8 mouse cellular contexts compared by ENCODE assay signal in the genomic region with DNA sequence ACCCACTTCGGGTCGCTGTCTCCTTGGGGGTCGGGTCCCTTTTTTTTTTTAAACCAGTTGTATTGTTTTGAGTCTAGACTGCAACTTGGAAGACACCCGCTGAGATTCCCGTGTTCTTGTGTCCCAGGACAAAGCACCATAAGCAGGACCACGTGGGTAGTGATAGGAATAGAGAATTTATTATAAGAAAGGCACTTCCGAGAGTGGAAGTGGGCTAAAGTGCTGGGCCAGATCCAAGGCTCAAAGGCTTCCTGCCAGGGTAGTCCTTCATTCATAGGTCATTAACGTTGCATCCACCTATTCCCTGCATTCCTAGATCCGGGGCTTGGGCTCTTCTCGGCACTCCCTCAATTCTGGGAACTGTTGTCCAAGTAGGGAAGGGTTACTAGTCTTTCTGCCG. TPM values are rescaled to one million over a fixed set of nuclear protein-coding genes. Genes with fewer than 3 reads are reported as not detected.
DNase-seq lines count a peak whose midpoint lies in the region; ATAC-seq and TF ChIP-seq lines count a peak whose summit lies in the region.

No protein-coding gene starts in this region.

- H3K36me3 ChIP-seq in forebrain, postnatal 0 days (ENCODE audit: insufficient read depth): no peaks in the 10 kb centered on the region
- no peaks in the 10 kb centered on the region for H3K36me3 ChIP-seq in lung, embryonic 15.5 days

- TF ChIP-seq CTCF in forebrain, postnatal 0 days (IDR thresholded peaks at IDR 0.05; ENCODE audit: low read depth): no peak

- 1% methylated on average over 11 of the region's 11 CpGs for WGBS in forebrain, postnatal 0 days
- WGBS in lung, embryonic 15.5 days: 1% methylated on average over 11 of the region's 11 CpGs

- peak overlapping the region; percentile 88 for H3K4me2 ChIP-seq in forebrain, postnatal 0 days (ENCODE audit: low read depth)
- peak overlapping the region; percentile 93 for H3K4me2 ChIP-seq in lung, embryonic 15.5 days

- intact Hi-C loops in heart, postnatal 25 days (cut with DNase I): loop anchor here (2.0 kb wide), 1 partner anchor 25 kb away; the partner anchor contains the start of gene Pim3

- H3K4me3 ChIP-seq in forebrain, postnatal 0 days (ENCODE audit: low read depth, low read length): peak overlapping the region; percentile 54
- H3K4me3 ChIP-seq in lung, embryonic 15.5 days: peak overlapping the region; percentile 50

- peaks cover 19% of the 10 kb centered on the region for H3K4me1 ChIP-seq in forebrain, postnatal 0 days (ENCODE audit: insufficient read depth)
- H3K4me1 ChIP-seq in lung, embryonic 15.5 days: peaks cover 35% of the 10 kb centered on the region

- peak overlapping the region; percentile 77 for H3K27ac ChIP-seq in forebrain, postnatal 0 days (ENCODE audit: low read depth, low read length)
- H3K27ac ChIP-seq in lung, embryonic 15.5 days: peak overlapping the region; percentile 75

- peak overlapping the region; percentile 72 for H3K9ac ChIP-seq in forebrain, postnatal 0 days
- peak overlapping the region; percentile 44 for H3K9ac ChIP-seq in lung, embryonic 15.5 days

- DNase-seq in heart, adult 11 months: peak; percentile 97
- no peak for DNase-seq in heart, postnatal 25 days (ENCODE audit: low spot score)
- DNase-seq in forebrain, postnatal 0 days: peak; percentile 52
- peak; percentile 72 for DNase-seq in kidney, adult 11 months
- no peak for DNase-seq in thymus, postnatal 10 days (ENCODE audit: low spot score in 2 of 2)
- no peak for DNase-seq in gastrocnemius, adult 18-20 months (ENCODE audit: low spot score)

- H3K9me3 ChIP-seq in forebrain, postnatal 0 days (ENCODE audit: low read length): no peaks in the 10 kb centered on the region
- H3K9me3 ChIP-seq in lung, embryonic 15.5 days: no peaks in the 10 kb centered on the region

- H3K27me3 ChIP-seq in forebrain, postnatal 0 days (ENCODE audit: insufficient read depth, low read length): no peaks in the 10 kb centered on the region
- H3K27me3 ChIP-seq in lung, embryonic 15.5 days: no peaks in the 10 kb centered on the region

- ATAC-seq in forebrain, postnatal 0 days: no peak
- ATAC-seq in lung, embryonic 15.5 days (ENCODE audit: borderline replicate concordance, extremely low read depth, low FRiP score, low TSS enrichment): no peak
- no peak for ATAC-seq in erythroblast, adult 5-6 weeks (replicated peaks; ENCODE audit: low FRiP score, poor library complexity, severe bottlenecking)

RNA-seq across cellular contexts. Expression of gene Creld2, which starts 18.5 kb away (rescaled TPM):
- total RNA-seq in heart, postnatal 25 days (2021): 10 to 100 TPM; 24.7 to 27.3 TPM
- total RNA-seq in forebrain, postnatal 0 days (2014; rRNA removed): 30.9 and 31.6 TPM in 2 replicates
- polyA plus RNA-seq in forebrain, postnatal 0 days (2015; fragmentation: Nextera tagmentation; extraction: Ambion mirVana): 40.2 and 43.9 TPM in 2 replicates
- 107 and 110 TPM in 2 replicates for polyA plus RNA-seq in lung, embryonic 15.5 days (2015; fragmentation: Nextera tagmentation; extraction: Ambion mirVana)
- total RNA-seq in erythroblast, adult 5-6 weeks (2015; ENCODE audit: low replicate concordance): 9.8 and 16.7 TPM in 2 replicates
- 15.5 and 17.6 TPM in 2 replicates for total RNA-seq in erythroblast, adult 5-6 weeks (2017; ENCODE audit: low replicate concordance)
- total RNA-seq in gastrocnemius, adult 18-20 months (2021): 10 to 100 TPM in 1 of 2 experiments, 1 to 10 TPM in 1; 6.9 to 10.3 TPM

RNA-seq across cellular contexts. Expression of gene Alg12, which starts 18.9 kb away (rescaled TPM):
- 10 to 100 TPM; 10.7 TPM for total RNA-seq in heart, postnatal 25 days (2021)
- total RNA-seq in forebrain, postnatal 0 days (2014; rRNA removed): 10.2 and 11.9 TPM in 2 replicates
- 5.5 and 7.6 TPM in 2 replicates for polyA plus RNA-seq in forebrain, postnatal 0 days (2015; fragmentation: Nextera tagmentation; extraction: Ambion mirVana)
- 11.7 and 14.4 TPM in 2 replicates for polyA plus RNA-seq in lung, embryonic 15.5 days (2015; fragmentation: Nextera tagmentation; extraction: Ambion mirVana)
- 3.7 and 7.7 TPM in 2 replicates for total RNA-seq in erythroblast, adult 5-6 weeks (2015; ENCODE audit: low replicate concordance)
- 0.42 and 0.94 TPM in 2 replicates for total RNA-seq in erythroblast, adult 5-6 weeks (2017; ENCODE audit: low replicate concordance)
- total RNA-seq in gastrocnemius, adult 18-20 months (2021): 1 to 10 TPM; 4.2 to 4.8 TPM

RNA-seq across cellular contexts. Expression of gene Pim3, which starts 24.0 kb away (rescaled TPM):
- 10 to 100 TPM; 86.8 to 98.2 TPM for total RNA-seq in heart, postnatal 25 days (2021)
- 65.5 and 70.6 TPM in 2 replicates for total RNA-seq in forebrain, postnatal 0 days (2014; rRNA removed)
- 61.9 and 65.2 TPM in 2 replicates for polyA plus RNA-seq in forebrain, postnatal 0 days (2015; fragmentation: Nextera tagmentation; extraction: Ambion mirVana)
- 65.9 and 70.3 TPM in 2 replicates for polyA plus RNA-seq in lung, embryonic 15.5 days (2015; fragmentation: Nextera tagmentation; extraction: Ambion mirVana)
- 1.5 and 3.1 TPM in 2 replicates for total RNA-seq in erythroblast, adult 5-6 weeks (2015; ENCODE audit: low replicate concordance)
- total RNA-seq in erythroblast, adult 5-6 weeks (2017; ENCODE audit: low replicate concordance): 0.51 and 0.84 TPM in 2 replicates
- total RNA-seq in gastrocnemius, adult 18-20 months (2021): 10 to 100 TPM; 24.1 to 37.3 TPM

Comparison
In these comparisons a context has a peak if more than half of its experiments do, and no peak if none do; other contexts are left out.
1. DNase-seq: peak in heart, adult 11 months (single experiment), forebrain, postnatal 0 days (single experiment) and kidney, adult 11 months (single experiment); none in heart, postnatal 25 days (single experiment), thymus, postnatal 10 days (0 of 2) and gastrocnemius, adult 18-20 months (single experiment).
2. RNA of gene Pim3, which starts 24.0 kb away (total RNA-seq): 86.8 to 98.2 TPM in heart, postnatal 25 days, 65.5 to 70.6 TPM in forebrain, postnatal 0 days and 24.1 to 37.3 TPM in gastrocnemius, adult 18-20 months; 0.51 to 3.1 TPM in erythroblast, adult 5-6 weeks; every median in the first group is over 4 times any median in the second.